Mouse (Mus musculus) hindbrain, embryonic 11.5 days (tissue): ENCODE data around the gene Uimc1. TPM values are rescaled to one million over a fixed set of nuclear protein-coding genes. Genes with fewer than 3 reads are reported as not detected.

Source experiments
- ATAC-seq: fragments of 200-750 bp; cut with Nextera tagmentation; 2 replicates; pipeline ENCODE4 v1.8.0; 2017; ENCODE audit warnings: mild to moderate bottlenecking, moderate TSS enrichment, moderate library complexity; ENCODE audit not compliant: low FRiP score
- DNase-seq: peaks from one replicate; pipeline ENCODE4 v3.0.0-alpha.2; 2015; ENCODE audit warnings: low spot score
- H3K27ac ChIP-seq: fragments of 300-500 bp; sonication (generic); 2 replicates; pipeline ENCODE4 v1.5.1; 2014; ENCODE audit warnings: mild to moderate bottlenecking, low read depth, low read length
- H3K27me3 ChIP-seq: fragments of 300-500 bp; sonication (generic); 2 replicates; pipeline ENCODE4 v1.6.1; 2014; ENCODE audit warnings: mild to moderate bottlenecking, low read length, moderate library complexity, mixed read lengths; ENCODE audit not compliant: control insufficient read depth, insufficient read depth
- H3K36me3 ChIP-seq: fragments of 300-500 bp; sonication (generic); 2 replicates; pipeline ENCODE4 v1.6.1; 2014; ENCODE audit warnings: mild to moderate bottlenecking, low read length, moderate library complexity, mixed read lengths; ENCODE audit not compliant: control insufficient read depth, insufficient read depth
- H3K4me1 ChIP-seq: fragments of 300-500 bp; sonication (generic); replicated peaks from 2 replicates; pipeline ENCODE4 v1.6.1; 2014; ENCODE audit warnings: low read length, mixed read lengths; ENCODE audit not compliant: control insufficient read depth, insufficient read depth
- H3K4me2 ChIP-seq: fragments of 300-500 bp; sonication (generic); replicated peaks from 2 replicates; pipeline ENCODE4 v1.6.1; 2014; ENCODE audit warnings: mild to moderate bottlenecking, low read depth, low read length
- H3K4me3 ChIP-seq: fragments of 300-500 bp; sonication (generic); 2 replicates; pipeline ENCODE4 v1.5.1; 2014; ENCODE audit warnings: low read depth, low read length
- H3K9ac ChIP-seq: fragments of 300-500 bp; sonication (generic); 2 replicates; pipeline ENCODE4 v1.6.1; 2014; ENCODE audit warnings: low read depth, low read length
- H3K9me3 ChIP-seq: fragments of 300-500 bp; sonication (generic); 2 replicates; pipeline ENCODE4 v1.6.1; 2016; ENCODE audit warnings: low read length; ENCODE audit not compliant: control insufficient read depth
- WGBS: fragments of 180-500 bp; shearing (Covaris S2); extraction: QIAGEN DNeasy Blood & Tissue Kit; methylation state at CpG from one replicate; pipeline ENCODE4 v1.1.7; 2014; 5-methylcytosine and 5-hydroxymethylcytosine counted together
- polyA plus RNA-seq: library from polyadenylated mRNA; unstranded; fragments of >200 nt; fragmentation: Nextera tagmentation; extraction: Ambion mirVana; gene quantifications from 2 replicates; pipeline ENCODE4 v1.2.1, GENCODE M21; 2014

The Uimc1 gene
- polyA plus RNA-seq, 1 experiment from 2014 or later: 21.5 TPM

DNA sequence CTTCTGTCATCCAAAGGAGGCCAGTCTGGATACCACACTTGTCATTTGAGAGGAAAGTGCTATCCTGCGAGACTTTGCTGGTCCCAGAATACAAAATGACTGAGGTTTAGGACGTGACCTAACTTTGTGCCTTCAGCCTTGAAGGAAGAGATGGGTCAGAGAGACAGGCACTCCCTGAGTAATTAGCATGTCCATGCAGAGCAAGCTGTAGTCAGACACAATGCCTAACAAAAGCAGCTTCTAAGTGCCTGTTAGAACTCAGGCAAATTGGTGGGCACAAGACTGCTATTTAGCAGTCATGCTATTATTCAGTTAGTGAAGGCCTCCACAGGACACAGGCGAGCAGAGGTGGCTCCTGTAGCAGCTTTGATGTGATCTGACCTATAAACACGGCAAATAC is 77.8 kb downstream of the Uimc1 start:
- WGBS: 47% methylated on average over 4 of the region's 4 CpGs
- ATAC-seq (no peak), DNase-seq (no peak)
- Histone ChIP-seq H3K9me3 (no peaks in the 10 kb centered on the region), H3K36me3 (no peaks in the 10 kb centered on the region), H3K27me3 (no peaks in the 10 kb centered on the region; the same call in 1 of the 2 replicates), H3K4me3 (no peak overlapping the region), H3K9ac (no peak overlapping the region), H3K27ac (no peak overlapping the region), H3K4me2 (no peak overlapping the region), H3K4me1 (no peaks in the 10 kb centered on the region)

DNA sequence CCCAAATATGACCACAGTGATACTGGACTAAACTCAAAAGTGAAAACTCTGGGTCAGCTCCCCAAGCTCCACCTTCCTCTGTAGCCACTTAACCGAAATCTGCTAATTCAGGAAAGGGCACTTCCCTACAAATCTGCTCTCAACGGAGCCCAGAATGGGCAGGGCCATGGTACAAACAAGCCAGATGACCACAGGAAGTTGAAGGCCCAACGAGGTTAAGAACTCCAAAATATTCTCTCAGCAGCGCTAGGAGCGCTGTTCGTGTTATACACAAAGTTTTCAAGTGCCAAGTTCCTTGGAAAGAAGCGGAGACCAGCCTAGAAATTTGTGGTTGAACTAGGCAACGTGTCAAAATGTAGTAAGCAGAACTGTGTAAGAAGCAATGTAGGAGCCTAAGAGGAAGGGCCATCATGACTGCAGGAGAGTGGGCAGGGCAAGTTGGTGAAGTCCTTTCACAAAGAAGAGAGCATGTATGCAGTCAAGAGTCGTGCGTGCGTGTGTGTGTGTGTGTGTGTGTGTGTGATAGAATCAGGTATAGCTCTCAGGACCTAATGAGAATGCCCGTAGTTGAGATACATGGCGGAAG is 78.8 kb downstream of the Uimc1 start, which contains the start of gene Hk3:
Gene Hk3, minus strand, starts transcription at position 192 of the 586 bp plus-strand sequence.
- Histone ChIP-seq H3K4me1 (no peaks in the 10 kb centered on the region), H3K4me2 (no peak within 1 kb of the TSS), H3K4me3 (no peak within 1 kb of the TSS), H3K9ac (no peak within 1 kb of the TSS), H3K27ac (no peak within 1 kb of the TSS), H3K9me3 (no peaks in the 10 kb centered on the region), H3K27me3 (no peaks in the 10 kb centered on the region; the same call in 1 of the 2 replicates), H3K36me3 (no peaks in the 10 kb centered on the region)
- DNase-seq (no peak), ATAC-seq (no peak)
- WGBS: 89% methylated on average over 13 of the region's 13 CpGs

DNA sequence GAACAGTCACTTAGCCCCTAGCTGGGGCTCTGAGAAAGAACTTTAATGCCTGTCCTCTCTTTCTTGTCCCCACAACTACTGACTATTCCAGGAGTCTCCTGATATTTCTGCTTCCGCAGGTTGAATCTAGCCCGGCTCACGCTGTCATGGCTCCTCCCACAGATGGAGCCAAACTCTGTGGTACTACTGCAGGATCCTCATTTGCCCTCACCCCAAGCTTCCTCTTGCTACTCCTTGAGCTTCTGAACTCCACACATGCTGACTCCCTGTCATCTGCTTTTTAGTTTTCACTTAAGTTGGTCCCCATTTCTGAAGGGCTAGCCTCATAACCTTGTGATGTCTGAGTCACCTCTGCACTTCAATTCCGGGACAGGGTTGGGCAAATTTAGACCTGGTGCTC is 80.0 kb downstream of the Uimc1 start:
- no peak for ATAC-seq
- Histone ChIP-seq H3K4me2 (no peak overlapping the region), H3K9ac (no peak overlapping the region), H3K27me3 (no peaks in the 10 kb centered on the region; the same call in 1 of the 2 replicates), H3K27ac (no peak overlapping the region), H3K4me3 (no peak overlapping the region), H3K9me3 (no peaks in the 10 kb centered on the region), H3K4me1 (no peaks in the 10 kb centered on the region), H3K36me3 (no peaks in the 10 kb centered on the region)
- DNase-seq: no peak
- 77% methylated on average over 4 of the region's 4 CpGs for WGBS

DNA sequence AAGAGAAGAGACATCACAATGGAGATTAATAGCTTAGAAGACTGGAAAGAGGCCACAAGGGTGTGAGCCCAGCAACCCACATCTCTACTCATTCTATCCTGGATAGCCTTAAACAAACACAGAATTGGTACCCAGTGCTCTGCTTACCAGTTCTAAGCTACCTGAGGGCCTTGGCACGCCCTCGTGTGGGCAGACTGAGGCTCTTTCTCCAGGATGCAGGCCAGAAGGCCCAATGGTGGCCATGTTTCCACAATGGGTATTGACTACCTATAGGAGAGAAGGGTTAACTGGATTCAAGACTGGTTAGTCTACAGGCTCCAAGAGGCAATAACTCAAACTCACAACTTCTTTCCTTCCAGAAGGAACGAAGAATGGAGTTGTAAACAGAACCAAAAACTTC is 80.9 kb downstream of the Uimc1 start:
- 49% methylated on average over 3 of the region's 3 CpGs for WGBS
- Histone ChIP-seq H3K9me3 (no peaks in the 10 kb centered on the region), H3K4me1 (no peaks in the 10 kb centered on the region; the same call in 1 of the 2 replicates), H3K27me3 (no peaks in the 10 kb centered on the region; the same call in 1 of the 2 replicates), H3K36me3 (no peaks in the 10 kb centered on the region), H3K9ac (no peak overlapping the region), H3K27ac (no peak overlapping the region), H3K4me2 (no peak overlapping the region), H3K4me3 (no peak overlapping the region)
- DNase-seq (no peak), ATAC-seq (no peak)

DNA sequence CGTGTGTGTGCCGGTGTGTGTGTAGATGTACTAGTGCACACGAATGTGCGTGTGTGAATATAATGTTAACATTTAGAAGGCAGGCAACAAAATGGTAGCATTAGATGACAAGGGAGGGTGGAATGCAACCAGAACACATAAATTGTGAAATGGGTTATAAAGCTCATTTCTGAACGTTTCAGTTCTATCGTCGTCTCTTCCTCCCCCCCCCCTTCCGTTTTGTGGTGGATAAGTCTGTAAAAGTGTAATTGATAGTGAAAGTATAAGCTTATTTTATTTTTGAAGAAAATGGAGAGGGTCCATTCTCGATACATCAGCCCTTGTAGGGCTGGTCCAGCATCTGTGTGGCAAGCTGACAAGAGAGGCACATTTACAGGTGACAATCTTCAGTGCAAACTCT is 81.4 kb downstream of the Uimc1 start:
- Histone ChIP-seq H3K9ac (no peak overlapping the region), H3K4me1 (peaks cover 4% of the 10 kb centered on the region; the same call in 1 of the 2 replicates), H3K36me3 (no peaks in the 10 kb centered on the region), H3K4me2 (no peak overlapping the region), H3K27ac (no peak overlapping the region), H3K9me3 (no peaks in the 10 kb centered on the region), H3K27me3 (no peaks in the 10 kb centered on the region; the same call in 1 of the 2 replicates), H3K4me3 (no peak overlapping the region)
- ATAC-seq (no peak), DNase-seq (no peak)
- 88% methylated on average over 9 of the region's 9 CpGs for WGBS

DNA sequence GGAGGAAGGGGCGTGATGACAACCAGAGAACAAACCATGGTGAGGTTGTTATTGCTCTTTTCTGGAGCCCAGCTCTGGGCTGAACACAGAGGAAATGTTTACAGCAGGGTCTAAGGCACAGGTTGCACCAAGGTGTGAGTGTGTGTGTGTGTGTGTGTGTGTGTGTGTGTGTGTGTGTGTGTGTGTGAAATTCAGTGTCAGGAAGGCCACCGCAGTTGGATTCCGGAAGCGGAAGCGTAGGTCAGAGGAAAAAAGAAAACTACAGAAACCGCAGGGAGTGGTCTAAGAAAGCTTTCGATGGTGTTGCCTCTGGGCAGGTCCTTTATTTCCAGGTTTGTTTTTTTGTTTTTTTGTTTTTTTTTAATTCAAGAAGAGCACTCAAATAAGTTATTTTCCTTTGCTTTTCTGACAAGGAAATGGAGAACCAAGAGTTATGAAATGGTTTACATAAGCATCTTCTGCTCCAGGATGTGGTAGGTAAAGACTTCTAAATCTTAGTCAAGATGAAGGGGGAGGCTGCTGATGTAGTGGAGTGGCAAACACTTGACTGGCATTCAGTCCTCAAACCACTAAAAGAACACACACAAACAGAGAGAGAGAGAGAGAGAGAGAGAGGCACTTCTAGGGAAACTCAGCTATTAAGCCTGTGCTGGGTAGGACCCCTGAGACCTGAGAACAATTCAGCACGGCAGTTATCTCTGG is 82.1 kb downstream of the Uimc1 start:
- no peak for DNase-seq
- Histone ChIP-seq H3K9ac (no peak overlapping the region), H3K36me3 (no peaks in the 10 kb centered on the region), H3K4me1 (peaks cover 5% of the 10 kb centered on the region; the same call in 1 of the 2 replicates), H3K4me2 (no peak overlapping the region), H3K27me3 (no peaks in the 10 kb centered on the region; the same call in 1 of the 2 replicates), H3K9me3 (no peaks in the 10 kb centered on the region), H3K4me3 (no peak overlapping the region), H3K27ac (no peak overlapping the region)
- 75% methylated on average over 8 of the region's 8 CpGs for WGBS
- ATAC-seq: no peak

DNA sequence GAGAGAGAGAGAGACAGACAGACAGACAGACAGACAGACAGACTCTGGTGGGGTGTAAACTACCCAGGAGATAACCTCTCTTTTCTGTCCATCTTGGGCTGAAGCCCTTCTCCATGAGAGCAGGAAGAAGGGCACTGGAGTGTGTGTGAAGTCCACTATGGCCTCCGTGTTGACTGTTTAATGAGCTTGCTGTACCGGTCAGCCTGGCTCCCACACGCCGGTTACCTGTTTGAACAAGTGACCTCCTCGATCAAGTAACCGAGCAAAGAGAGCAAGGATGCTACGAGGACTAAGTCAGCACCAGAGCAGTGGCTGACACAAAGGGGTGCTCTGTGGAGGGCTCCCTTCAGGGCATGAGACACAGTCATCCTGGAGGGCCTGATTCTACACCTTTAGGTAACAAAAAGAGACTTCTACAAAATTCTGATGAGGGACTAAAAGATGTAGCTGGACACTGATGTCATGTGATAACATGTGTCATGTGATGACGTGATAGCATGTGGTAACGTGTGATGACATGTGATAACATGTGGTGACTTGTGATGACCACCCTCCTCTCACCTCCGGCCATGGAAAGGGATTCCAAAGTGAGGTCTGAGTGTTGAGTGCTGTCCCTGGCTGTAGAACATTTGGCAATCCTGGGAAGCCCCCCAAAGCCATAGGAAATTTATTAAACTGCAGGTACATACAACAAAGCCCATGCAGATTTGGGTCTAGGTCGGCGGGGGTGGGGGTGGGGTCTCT is 82.8 kb downstream of the Uimc1 start:
- Histone ChIP-seq H3K4me3 (no peak overlapping the region), H3K27me3 (peaks cover 4% of the 10 kb centered on the region), H3K4me1 (peaks cover 5% of the 10 kb centered on the region; the same call in 1 of the 2 replicates), H3K9ac (no peak overlapping the region), H3K4me2 (no peak overlapping the region), H3K9me3 (no peaks in the 10 kb centered on the region), H3K27ac (no peak overlapping the region), H3K36me3 (no peaks in the 10 kb centered on the region)
- no peak for DNase-seq
- no peak for ATAC-seq
- WGBS: 91% methylated on average over 12 of the region's 12 CpGs

DNA sequence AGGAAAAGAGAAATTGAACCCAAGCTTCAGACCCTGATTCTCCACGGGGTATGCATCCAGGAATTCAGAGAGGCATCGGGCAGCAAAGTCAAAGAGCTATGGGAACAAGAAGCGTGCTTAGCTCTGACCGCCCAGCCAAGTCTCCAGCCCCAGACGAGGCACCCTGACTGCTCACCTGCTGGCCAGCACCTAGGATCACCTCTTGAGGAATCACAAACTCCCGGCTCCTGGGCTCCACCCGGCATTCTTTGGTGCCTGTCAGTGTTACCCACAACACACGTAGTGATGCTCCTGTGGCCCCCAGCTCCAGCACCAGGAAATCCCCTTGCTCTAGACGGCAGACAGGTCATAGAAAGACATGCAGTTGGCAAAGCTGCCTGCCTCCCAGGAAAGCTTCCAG is 85.6 kb downstream of the Uimc1 start:
- ATAC-seq (no peak), DNase-seq (no peak)
- H3K4me2 ChIP-seq: no peak overlapping the region
- H3K27ac ChIP-seq: no peak overlapping the region
- H3K36me3 ChIP-seq: no peaks in the 10 kb centered on the region
- H3K9me3 ChIP-seq: no peaks in the 10 kb centered on the region
- no peak overlapping the region for H3K4me3 ChIP-seq
- peaks cover 5% of the 10 kb centered on the region; the same call in 1 of the 2 replicates for H3K4me1 ChIP-seq
- H3K27me3 ChIP-seq: peaks cover 16% of the 10 kb centered on the region
- H3K9ac ChIP-seq: no peak overlapping the region
- 35% methylated on average over 9 of the region's 9 CpGs for WGBS
